Mouse (Mus musculus) yolk sac, embryonic 10.5 days (tissue): Measurements from ENCODE around the gene C3ar1.

Experiments
- DNase-seq: peaks from one replicate; pipeline ENCODE4 v3.0.0-alpha.2; 2017; ENCODE audit warnings: low spot score

The C3ar1 gene

GRCm38 (mm10) chr6:122825923-122826742 lies 29.8 kb downstream of the C3ar1 start:
- DNase-seq = peak; percentile 86

- DNase-seq = peak; percentile 55
Measured at GRCm38 (mm10) chr6:122825166-122825565, 30.8 kb downstream of the C3ar1 start.

GRCm38 (mm10) chr6:122824086-122824485 lies 31.9 kb downstream of the C3ar1 start:
- DNase-seq = no peak

GRCm38 (mm10) chr6:122821822-122822221 lies 34.1 kb downstream of the C3ar1 start:
- DNase-seq = no peak

GRCm38 (mm10) chr6:122820799-122821650 lies 34.9 kb downstream of the C3ar1 start:
- no peak for DNase-seq

GRCm38 (mm10) chr6:122820071-122820798 lies 35.7 kb downstream of the C3ar1 start:
- peak; percentile 62 for DNase-seq

- peak; percentile 72 for DNase-seq
Measured at GRCm38 (mm10) chr6:122819306-122820070, 36.5 kb downstream of the C3ar1 start, which contains the start of gene Foxj2. Gene Foxj2, plus strand, starts transcription at chr6:122819914.

GRCm38 (mm10) chr6:122813640-122814039 lies 42.3 kb downstream of the C3ar1 start:
- no peak for DNase-seq

- DNase-seq = no peak
Measured at GRCm38 (mm10) chr6:122812716-122813115, 43.2 kb downstream of the C3ar1 start.

GRCm38 (mm10) chr6:122811771-122812600 lies 44.0 kb downstream of the C3ar1 start:
- DNase-seq = peak; percentile 73

- peak; percentile 94 for DNase-seq
Measured at GRCm38 (mm10) chr6:122811280-122811652, 44.7 kb downstream of the C3ar1 start.

GRCm38 (mm10) chr6:122810615-122811279 lies 45.2 kb downstream of the C3ar1 start:
- DNase-seq = peak; percentile 99

GRCm38 (mm10) chr6:122810022-122810614 lies 45.8 kb downstream of the C3ar1 start:
- no peak for DNase-seq

- DNase-seq = peak; percentile 73
Measured at GRCm38 (mm10) chr6:122804418-122804817, 51.5 kb downstream of the C3ar1 start.

GRCm38 (mm10) chr6:122801801-122802514 lies 54.0 kb downstream of the C3ar1 start:
- peak; percentile 56 for DNase-seq

- peak; percentile 64 for DNase-seq
Measured at GRCm38 (mm10) chr6:122801301-122801800, 54.6 kb downstream of the C3ar1 start, which contains the start of gene Slc2a3. Gene Slc2a3, minus strand, starts transcription at chr6:122801640.

GRCm38 (mm10) chr6:122800640-122801300 lies 55.2 kb downstream of the C3ar1 start:
- DNase-seq = no peak
